Mouse (Mus musculus) neutrophil, adult 65 days (primary cell): ENCODE results near the gene Cacnb2. TPM values are rescaled to one million over a fixed set of nuclear protein-coding genes. Genes with fewer than 3 reads are reported as not detected.

ENCODE experiments used
- total RNA-seq: library from RNA; stranded (reverse); gene quantifications from 2 replicates; pipeline ENCODE4 v1.2.4, GENCODE M21; 2023

The Cacnb2 gene
- total RNA-seq = 3.5 and 6.1 TPM in 2 replicates

GRCm38 (mm10) chr2:14602788-14603187, at the start of gene Cacnb2:
Gene Cacnb2 (plus strand): TSS chr2:14603088.

Other genes starting within 250 kb of the Cacnb2 start
- not detected in 2 replicates for gene Slc39a12, start 214.8 kb upstream of the Cacnb2 start, total RNA-seq